Mouse (Mus musculus) midbrain, embryonic 13.5 days (tissue): ENCODE measurements around the gene Cnbp. TPM values are rescaled to one million over a fixed set of nuclear protein-coding genes. Genes with fewer than 3 reads are reported as not detected.

Experiments
- ATAC-seq: fragments of 200-750 bp; cut with Nextera tagmentation; 2 replicates; pipeline ENCODE4 v1.8.0; 2017; ENCODE audit warnings: mild to moderate bottlenecking, moderate TSS enrichment, moderate library complexity
- H3K27ac ChIP-seq: fragments of 300-500 bp; sonication (generic); 2 replicates; pipeline ENCODE4 v1.5.1; 2015; ENCODE audit warnings: inconsistent platforms, mild to moderate bottlenecking, moderate library complexity
- H3K27me3 ChIP-seq: fragments of 300-500 bp; sonication (generic); 2 replicates; pipeline ENCODE4 v1.6.1; 2015; ENCODE audit warnings: mild to moderate bottlenecking, inconsistent platforms
- H3K36me3 ChIP-seq: fragments of 300-500 bp; sonication (generic); 2 replicates; pipeline ENCODE4 v1.6.1; 2015; ENCODE audit warnings: mild to moderate bottlenecking, inconsistent platforms
- H3K4me1 ChIP-seq: fragments of 300-500 bp; sonication (generic); replicated peaks from 2 replicates; pipeline ENCODE4 v1.6.1; 2015; ENCODE audit warnings: inconsistent platforms
- H3K4me2 ChIP-seq: fragments of 300-500 bp; sonication (generic); replicated peaks from 2 replicates; pipeline ENCODE4 v1.6.1; 2015; ENCODE audit warnings: moderate library complexity, mild to moderate bottlenecking, inconsistent platforms
- H3K4me3 ChIP-seq: fragments of 300-500 bp; sonication (generic); replicated peaks from 2 replicates; pipeline ENCODE4 v1.5.1; 2015; ENCODE audit warnings: mild to moderate bottlenecking, inconsistent platforms
- H3K9ac ChIP-seq: fragments of 300-500 bp; sonication (generic); replicated peaks from 2 replicates; pipeline ENCODE4 v1.6.1; 2015; ENCODE audit warnings: mild to moderate bottlenecking, inconsistent platforms
- H3K9me3 ChIP-seq: fragments of 300-500 bp; sonication (generic); 2 replicates; pipeline ENCODE4 v1.6.1; 2016; ENCODE audit warnings: mild to moderate bottlenecking, inconsistent platforms
- WGBS: fragments of 180-500 bp; shearing (Covaris S2); methylation state at CpG from one replicate; pipeline ENCODE4 v1.1.7; 2015; 5-methylcytosine and 5-hydroxymethylcytosine counted together
- polyA plus RNA-seq: library from polyadenylated mRNA; unstranded; fragments of >200 nt; fragmentation: Nextera tagmentation; extraction: Ambion mirVana; gene quantifications from 2 replicates; pipeline ENCODE4 v1.2.1, GENCODE M21; 2015

Cnbp gene
- polyA plus RNA-seq, result 700 and 708 TPM in 2 replicates

- ATAC-seq, result peak; percentile 99
- H3K4me2 ChIP-seq, result peak within 1 kb of the TSS; percentile 88
- H3K27me3 ChIP-seq, result no peaks in the 10 kb centered on the region
- under 1% methylated on average over 53 of the region's 55 CpGs for WGBS
- peak within 1 kb of the TSS; percentile 98 for H3K9ac ChIP-seq
- H3K4me3 ChIP-seq, result peak within 1 kb of the TSS; percentile 99
- H3K9me3 ChIP-seq, result no peaks in the 10 kb centered on the region
- peak within 1 kb of the TSS; percentile 93 for H3K27ac ChIP-seq
- peaks cover 38% of the 10 kb centered on the region for H3K4me1 ChIP-seq
- peaks cover 5% of the 10 kb centered on the region; the same call in 1 of the 2 replicates for H3K36me3 ChIP-seq
Measured at GRCm38 (mm10) chr6:87850900-87851614, at the start of gene Cnbp. Gene Cnbp (minus strand): TSS chr6:87851106.

DNA sequence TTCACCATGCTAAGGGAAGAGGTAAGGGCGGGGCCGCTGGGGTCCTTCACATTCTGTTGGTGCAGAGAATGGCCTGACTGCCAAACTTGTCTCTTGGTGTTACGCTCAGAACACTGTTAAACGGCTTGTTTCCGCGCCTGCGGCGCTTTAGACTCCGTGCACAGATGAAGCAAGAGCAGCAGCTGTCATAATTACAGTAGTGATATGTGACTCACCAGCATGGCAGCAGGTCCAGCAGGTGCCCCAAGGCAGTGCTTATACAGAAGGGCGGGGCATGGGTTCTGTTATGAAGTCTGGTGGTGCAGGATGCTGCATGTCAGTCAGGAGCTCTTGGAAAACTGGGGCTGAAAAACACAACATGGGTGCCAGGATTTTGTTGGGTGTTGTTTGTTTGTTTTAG, 47.1 kb upstream of the Cnbp start:
- WGBS, result 98% methylated on average over 10 of the region's 10 CpGs

DNA sequence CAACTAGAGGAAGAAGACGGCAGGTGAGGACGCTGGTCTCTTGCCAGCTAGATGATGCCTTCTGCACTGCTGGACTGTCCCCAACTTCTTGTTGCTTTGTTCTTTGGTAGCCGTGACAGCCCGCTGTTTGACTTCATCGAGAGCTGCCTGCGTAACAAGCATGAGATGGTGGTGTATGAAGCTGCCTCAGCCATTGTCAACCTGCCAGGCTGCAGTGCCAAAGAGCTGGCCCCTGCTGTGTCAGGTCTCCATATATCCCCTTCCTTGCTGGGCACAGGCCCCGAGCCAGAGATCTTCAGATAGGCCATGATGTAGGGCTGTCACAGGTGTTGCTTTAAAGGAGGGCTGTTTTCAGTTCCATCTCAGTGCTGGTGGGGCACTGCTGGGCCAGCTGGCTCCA, 43.0 kb upstream of the Cnbp start:
- Histone ChIP-seq H3K27ac (no peak overlapping the region), H3K4me1 (peaks cover 2% of the 10 kb centered on the region), H3K4me2 (no peak overlapping the region), H3K9ac (no peak overlapping the region), H3K36me3 (peaks cover 92% of the 10 kb centered on the region), H3K9me3 (no peaks in the 10 kb centered on the region), H3K27me3 (no peaks in the 10 kb centered on the region), H3K4me3 (no peak overlapping the region)
- WGBS, result 88% methylated on average over 7 of the region's 7 CpGs
- no peak for ATAC-seq

More for the DNA sequence above, 47.1 kb upstream of the Cnbp start:
- Histone ChIP-seq H3K4me2 (no peak overlapping the region), H3K36me3 (peaks cover 95% of the 10 kb centered on the region), H3K9me3 (no peaks in the 10 kb centered on the region), H3K4me3 (no peak overlapping the region), H3K9ac (no peak overlapping the region), H3K27ac (no peak overlapping the region), H3K27me3 (no peaks in the 10 kb centered on the region), H3K4me1 (no peaks in the 10 kb centered on the region)
- no peak for ATAC-seq

DNA sequence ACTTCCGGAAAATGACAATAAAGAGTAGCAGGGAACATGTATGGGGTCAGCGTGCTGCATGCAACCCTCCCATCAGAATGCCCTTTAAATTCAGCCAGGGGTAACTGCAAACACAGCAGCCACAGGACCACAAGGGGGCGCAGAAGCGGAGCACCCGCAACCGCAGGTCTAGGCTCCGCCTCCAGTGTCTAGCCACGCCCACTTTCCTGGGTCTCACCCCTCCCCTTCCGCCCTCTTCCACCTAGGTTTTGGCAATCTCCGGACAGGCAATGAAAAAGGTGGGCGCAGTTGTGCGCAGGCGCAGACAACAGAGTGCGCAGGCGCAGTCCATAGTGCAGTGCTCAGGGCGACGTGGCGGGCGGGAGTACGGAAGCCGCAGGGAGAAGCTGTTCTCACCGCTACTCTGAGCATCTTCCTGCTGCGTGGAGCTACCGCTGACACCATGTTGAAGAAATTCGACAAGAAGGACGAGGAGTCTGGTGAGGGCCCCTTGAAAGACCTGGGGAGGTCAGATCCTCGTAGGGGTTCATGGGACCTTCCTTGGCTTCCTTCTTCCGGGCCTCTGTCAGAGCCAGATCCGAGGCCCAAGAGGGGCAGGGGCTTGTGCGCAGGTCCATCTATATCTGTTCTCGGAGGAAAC, 36.8 kb upstream of the Cnbp start, which contains the start of gene Copg1:
TSS of gene Copg1 (plus strand) at position 221 of the 640 bp plus-strand sequence.
- Histone ChIP-seq H3K4me1 (peaks cover 12% of the 10 kb centered on the region), H3K4me3 (peak within 1 kb of the TSS; percentile 84), H3K27ac (peak within 1 kb of the TSS; percentile 75), H3K36me3 (peaks cover 33% of the 10 kb centered on the region), H3K9ac (peak within 1 kb of the TSS; percentile 94), H3K9me3 (no peaks in the 10 kb centered on the region), H3K27me3 (no peaks in the 10 kb centered on the region), H3K4me2 (peak within 1 kb of the TSS; percentile 85)
- ATAC-seq, result peak; percentile 95
- under 1% methylated on average over 31 of the region's 31 CpGs for WGBS

DNA sequence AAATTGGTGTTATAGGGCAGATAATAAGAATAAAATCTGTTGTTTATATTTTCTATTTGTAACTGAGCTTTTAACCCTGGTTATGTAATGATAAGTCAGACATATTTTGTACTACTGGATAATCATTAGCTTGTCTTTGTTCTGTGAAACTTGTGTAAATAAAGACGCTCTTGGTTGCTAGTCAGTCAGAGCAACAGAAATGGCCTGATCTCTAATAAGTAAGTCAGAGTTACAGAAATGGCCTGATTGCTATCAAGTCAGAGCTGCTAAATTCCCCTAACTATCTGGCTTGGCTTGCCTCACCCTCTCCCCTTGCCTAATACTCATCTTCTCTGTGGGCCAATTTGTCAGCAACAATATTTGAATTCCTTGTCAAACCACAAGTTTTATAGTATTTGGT, 35.8 kb upstream of the Cnbp start:
- H3K9ac ChIP-seq, result no peak overlapping the region
- no peaks in the 10 kb centered on the region for H3K27me3 ChIP-seq
- H3K9me3 ChIP-seq, result no peaks in the 10 kb centered on the region
- H3K4me2 ChIP-seq, result no peak overlapping the region
- no peak for ATAC-seq
- WGBS, result 90% methylated on average over 1 of the region's 1 CpGs
- H3K4me3 ChIP-seq, result no peak overlapping the region
- peaks cover 23% of the 10 kb centered on the region for H3K36me3 ChIP-seq
- H3K27ac ChIP-seq, result no peak overlapping the region
- peaks cover 13% of the 10 kb centered on the region for H3K4me1 ChIP-seq

DNA sequence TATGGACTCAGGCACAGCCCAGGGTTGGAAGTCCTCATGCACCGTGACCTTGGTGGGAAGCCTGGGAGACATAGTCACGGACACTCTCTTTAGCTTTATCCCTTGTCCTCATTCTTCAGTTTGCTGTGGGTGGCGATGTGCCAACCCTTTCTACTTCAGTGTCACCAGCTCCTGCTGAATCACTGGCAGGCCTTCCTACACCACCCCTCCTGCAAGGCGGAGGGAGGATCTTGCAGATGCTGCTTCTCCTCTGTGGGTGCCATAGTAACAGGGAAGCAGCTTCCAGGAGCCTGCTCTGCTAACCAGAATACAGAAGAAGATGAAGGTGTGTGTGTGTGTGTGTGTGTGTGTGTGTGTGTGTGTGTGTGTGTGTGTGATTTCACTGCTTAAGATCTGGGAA, 31.9 kb upstream of the Cnbp start:
- H3K9ac ChIP-seq, result no peak overlapping the region
- ATAC-seq, result no peak
- no peak overlapping the region for H3K4me2 ChIP-seq
- 56% methylated on average over 4 of the region's 4 CpGs for WGBS
- no peaks in the 10 kb centered on the region for H3K9me3 ChIP-seq
- H3K27ac ChIP-seq, result no peak overlapping the region; the same call in 1 of the 2 replicates
- H3K4me3 ChIP-seq, result no peak overlapping the region
- no peaks in the 10 kb centered on the region for H3K36me3 ChIP-seq
- 0 out of 2 replicates have a peak, but pooled peaks cover 2% of the 10 kb centered on the region for H3K4me1 ChIP-seq
- H3K27me3 ChIP-seq, result no peaks in the 10 kb centered on the region

DNA sequence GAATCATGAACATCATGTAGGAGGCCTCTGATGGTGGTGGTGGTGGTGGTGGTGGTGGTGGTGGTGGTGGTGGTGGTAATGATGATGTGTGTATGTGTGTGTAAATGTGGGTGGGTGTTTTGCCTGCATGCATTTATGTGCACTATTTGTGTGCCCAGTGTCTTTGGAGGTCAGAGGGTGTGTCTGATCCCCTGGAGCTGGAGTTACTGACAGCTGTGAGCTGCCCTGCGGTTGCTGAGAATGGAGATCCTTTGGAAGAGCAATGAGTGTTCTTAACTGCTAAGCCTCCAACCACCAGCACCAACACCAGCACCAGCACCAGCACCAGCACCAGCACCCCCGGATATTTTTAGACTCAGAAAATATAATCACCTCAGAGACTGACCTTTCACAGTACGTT, 31.3 kb upstream of the Cnbp start:
- Histone ChIP-seq H3K4me1 (0 out of 2 replicates have a peak, but pooled peaks cover 2% of the 10 kb centered on the region), H3K4me2 (no peak overlapping the region), H3K27ac (no peak overlapping the region), H3K4me3 (no peak overlapping the region), H3K36me3 (no peaks in the 10 kb centered on the region), H3K27me3 (no peaks in the 10 kb centered on the region), H3K9me3 (no peaks in the 10 kb centered on the region), H3K9ac (no peak overlapping the region)
- WGBS, result 65% methylated on average over 3 of the region's 3 CpGs
- ATAC-seq, result no peak

DNA sequence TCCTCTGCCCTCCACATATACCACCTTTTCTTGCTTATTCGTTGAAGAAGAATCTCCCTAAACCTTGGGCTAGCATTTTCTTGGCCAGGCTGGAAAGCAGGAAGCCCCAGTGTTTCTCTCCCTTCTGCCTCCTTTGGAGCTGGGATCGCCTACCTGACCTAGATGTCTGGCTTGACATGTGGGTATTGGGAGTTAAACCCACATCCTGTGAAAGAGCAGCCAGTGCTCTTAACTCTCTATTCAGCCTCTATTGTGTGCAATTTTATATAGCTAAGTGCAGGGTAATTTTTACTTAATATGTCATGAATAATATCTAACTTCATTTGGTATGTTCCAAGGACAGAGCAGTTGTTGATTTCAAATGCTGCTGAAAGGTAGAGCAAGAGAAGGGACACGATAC, 28.7 kb upstream of the Cnbp start:
- no peak for ATAC-seq
- 77% methylated on average over 3 of the region's 3 CpGs for WGBS
- Histone ChIP-seq H3K4me2 (no peak overlapping the region), H3K9me3 (no peaks in the 10 kb centered on the region), H3K9ac (no peak overlapping the region), H3K36me3 (no peaks in the 10 kb centered on the region), H3K4me1 (0 out of 2 replicates have a peak, but pooled peaks cover 2% of the 10 kb centered on the region), H3K4me3 (no peak overlapping the region), H3K27ac (no peak overlapping the region), H3K27me3 (no peaks in the 10 kb centered on the region)

- Histone ChIP-seq H3K9ac (no peak overlapping the region), H3K36me3 (no peaks in the 10 kb centered on the region), H3K4me2 (no peak overlapping the region), H3K4me3 (no peak overlapping the region), H3K9me3 (no peaks in the 10 kb centered on the region), H3K27ac (no peak overlapping the region), H3K4me1 (0 out of 2 replicates have a peak, but pooled peaks cover 2% of the 10 kb centered on the region), H3K27me3 (no peaks in the 10 kb centered on the region)
- ATAC-seq, result no peak
- 65% methylated on average over 4 of the region's 4 CpGs for WGBS
Measured at GRCm38 (mm10) chr6:87879010-87879409, 28.1 kb upstream of the Cnbp start.

DNA sequence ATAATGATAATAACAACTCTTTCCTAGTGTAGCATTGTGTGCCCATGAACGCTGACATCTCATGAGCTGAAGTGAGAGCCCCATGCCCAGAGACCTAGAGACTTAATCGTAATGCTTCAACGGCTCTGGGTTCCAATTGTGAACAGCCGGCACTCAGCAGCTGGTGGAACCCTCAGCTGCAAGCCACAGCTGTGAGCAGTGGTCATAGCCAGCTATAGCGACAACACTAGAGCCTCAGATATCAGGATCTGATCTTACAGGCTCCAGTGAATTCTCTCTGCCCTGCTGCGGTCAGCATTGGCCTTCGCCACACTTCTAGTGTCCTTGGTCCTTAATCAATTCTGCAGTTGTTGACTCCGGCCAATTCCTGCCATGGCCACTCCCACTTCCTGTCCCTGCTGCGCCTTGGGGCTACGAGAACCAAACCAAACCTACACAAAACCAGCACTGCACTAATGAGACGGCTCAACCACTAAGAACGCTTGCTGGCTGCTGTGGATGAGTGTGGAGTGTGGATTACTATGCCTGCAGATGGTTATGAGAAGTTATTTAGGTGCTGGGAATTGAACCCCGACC, 25.2 kb upstream of the Cnbp start:
- no peaks in the 10 kb centered on the region for H3K27me3 ChIP-seq
- no peak overlapping the region for H3K4me3 ChIP-seq
- no peaks in the 10 kb centered on the region for H3K36me3 ChIP-seq
- H3K9me3 ChIP-seq, result no peaks in the 10 kb centered on the region
- no peaks in the 10 kb centered on the region for H3K4me1 ChIP-seq
- WGBS, result 81% methylated on average over 13 of the region's 13 CpGs
- H3K9ac ChIP-seq, result no peak overlapping the region
- no peak overlapping the region for H3K4me2 ChIP-seq
- no peak for ATAC-seq
- H3K27ac ChIP-seq, result no peak overlapping the region

DNA sequence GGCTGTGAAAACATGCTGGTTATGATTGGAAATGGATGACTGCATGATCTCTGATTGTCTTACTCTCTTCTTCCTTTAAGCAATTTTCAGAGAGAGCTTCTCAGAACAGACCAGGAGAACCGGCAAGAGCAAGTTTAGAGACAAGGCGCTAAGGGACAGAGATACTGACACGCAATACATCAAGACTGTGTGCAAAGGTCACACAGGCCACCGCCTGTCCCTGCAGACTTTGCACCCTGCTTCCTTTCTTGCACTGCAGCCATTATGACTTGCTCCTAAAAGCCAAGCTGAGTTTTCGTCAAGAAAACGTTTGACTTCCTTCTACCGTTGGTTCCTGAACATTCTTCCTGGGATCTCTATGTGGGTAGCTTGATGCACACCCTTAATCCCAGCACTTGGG, 24.7 kb upstream of the Cnbp start:
- Histone ChIP-seq H3K4me3 (no peak overlapping the region), H3K4me2 (no peak overlapping the region), H3K27me3 (no peaks in the 10 kb centered on the region), H3K36me3 (no peaks in the 10 kb centered on the region), H3K9me3 (no peaks in the 10 kb centered on the region), H3K27ac (no peak overlapping the region), H3K4me1 (no peaks in the 10 kb centered on the region), H3K9ac (no peak overlapping the region)
- ATAC-seq, result no peak
- 91% methylated on average over 7 of the region's 7 CpGs for WGBS

GRCm38 (mm10) chr6:87875083-87875482, 24.2 kb upstream of the Cnbp start:
- no peaks in the 10 kb centered on the region for H3K4me1 ChIP-seq
- no peak overlapping the region for H3K9ac ChIP-seq
- 89% methylated on average over 1 of the region's 1 CpGs for WGBS
- no peak for ATAC-seq
- no peak overlapping the region for H3K27ac ChIP-seq
- no peak overlapping the region for H3K4me3 ChIP-seq
- H3K9me3 ChIP-seq, result no peaks in the 10 kb centered on the region
- H3K4me2 ChIP-seq, result no peak overlapping the region
- H3K27me3 ChIP-seq, result no peaks in the 10 kb centered on the region
- no peaks in the 10 kb centered on the region for H3K36me3 ChIP-seq
